Mouse (Mus musculus): ENCODE data around the gene Trmu. TPM values are rescaled to one million over a fixed set of nuclear protein-coding genes. Genes with fewer than 3 reads are reported as not detected.

Gene Trmu
- polyA plus RNA-seq, 1 experiment from 2014 or later = 37.3 TPM

GRCm38 (mm10) chr15:85891971-85892370 is 12.9 kb downstream of the Trmu start:
- no peak overlapping the region for H3K9ac ChIP-seq (ENCODE audit: low read depth, low read length)
- WGBS = 77% methylated on average over 10 of the region's 10 CpGs
- 0 out of 2 replicates have a peak overlapping the region, but pooled peaks have one; percentile 11 for H3K27ac ChIP-seq (ENCODE audit: low read length)
- H3K4me3 ChIP-seq (ENCODE audit: low read length) = no peak overlapping the region
- ATAC-seq = no peak
- no peaks in the 10 kb centered on the region for H3K9me3 ChIP-seq (ENCODE audit: control insufficient read depth, low read length)
- no peaks in the 10 kb centered on the region for H3K4me1 ChIP-seq (ENCODE audit: control insufficient read depth, insufficient read depth, low read length)
- H3K36me3 ChIP-seq (ENCODE audit: control insufficient read depth, insufficient read depth, low read length) = peaks cover 19% of the 10 kb centered on the region; the same call in 1 of the 2 replicates
- no peak overlapping the region for H3K4me2 ChIP-seq (ENCODE audit: low read depth, low read length)
- no peaks in the 10 kb centered on the region for H3K27me3 ChIP-seq (replicated peaks; ENCODE audit: control insufficient read depth, insufficient read depth, low read length)

GRCm38 (mm10) chr15:85892498-85893118 is 13.5 kb downstream of the Trmu start:
- no peak for ATAC-seq
- no peak overlapping the region for H3K4me3 ChIP-seq (ENCODE audit: low read length)
- WGBS = 81% methylated on average over 13 of the region's 13 CpGs
- no peak overlapping the region for H3K9ac ChIP-seq (ENCODE audit: low read depth, low read length)
- H3K4me1 ChIP-seq (ENCODE audit: control insufficient read depth, insufficient read depth, low read length) = no peaks in the 10 kb centered on the region
- H3K36me3 ChIP-seq (ENCODE audit: control insufficient read depth, insufficient read depth, low read length) = peaks cover 25% of the 10 kb centered on the region
- H3K27me3 ChIP-seq (replicated peaks; ENCODE audit: control insufficient read depth, insufficient read depth, low read length) = no peaks in the 10 kb centered on the region
- no peak overlapping the region for H3K4me2 ChIP-seq (ENCODE audit: low read depth, low read length)
- H3K9me3 ChIP-seq (ENCODE audit: control insufficient read depth, low read length) = no peaks in the 10 kb centered on the region
- H3K27ac ChIP-seq (ENCODE audit: low read length) = no peak overlapping the region

GRCm38 (mm10) chr15:85893871-85894270 is 14.8 kb downstream of the Trmu start:
- Histone ChIP-seq H3K27ac (ENCODE audit: low read length) (no peak overlapping the region), H3K36me3 (ENCODE audit: control insufficient read depth, insufficient read depth, low read length) (peaks cover 25% of the 10 kb centered on the region), H3K4me2 (ENCODE audit: low read depth, low read length) (no peak overlapping the region), H3K4me1 (ENCODE audit: control insufficient read depth, insufficient read depth, low read length) (no peaks in the 10 kb centered on the region), H3K9ac (ENCODE audit: low read depth, low read length) (no peak overlapping the region), H3K4me3 (ENCODE audit: low read length) (no peak overlapping the region), H3K27me3 (replicated peaks; ENCODE audit: control insufficient read depth, insufficient read depth, low read length) (no peaks in the 10 kb centered on the region), H3K9me3 (ENCODE audit: control insufficient read depth, low read length) (no peaks in the 10 kb centered on the region)
- ATAC-seq = no peak
- 88% methylated on average over 7 of the region's 7 CpGs for WGBS

GRCm38 (mm10) chr15:85896284-85896683 is 17.2 kb downstream of the Trmu start:
- 14% methylated on average over 8 of the region's 8 CpGs for WGBS
- Histone ChIP-seq H3K36me3 (ENCODE audit: control insufficient read depth, insufficient read depth, low read length) (peaks cover 18% of the 10 kb centered on the region; the same call in 1 of the 2 replicates), H3K9ac (ENCODE audit: low read depth, low read length) (no peak overlapping the region), H3K4me2 (ENCODE audit: low read depth, low read length) (no peak overlapping the region), H3K9me3 (ENCODE audit: control insufficient read depth, low read length) (no peaks in the 10 kb centered on the region), H3K27ac (ENCODE audit: low read length) (no peak overlapping the region), H3K4me3 (ENCODE audit: low read length) (no peak overlapping the region), H3K4me1 (ENCODE audit: control insufficient read depth, insufficient read depth, low read length) (no peaks in the 10 kb centered on the region), H3K27me3 (replicated peaks; ENCODE audit: control insufficient read depth, insufficient read depth, low read length) (no peaks in the 10 kb centered on the region)
- peak; percentile 45; the same call in 1 of the 2 replicates for ATAC-seq

- H3K4me3 ChIP-seq (ENCODE audit: low read length) = no peak overlapping the region
- no peaks in the 10 kb centered on the region for H3K4me1 ChIP-seq (ENCODE audit: control insufficient read depth, insufficient read depth, low read length)
- WGBS = 82% methylated on average over 10 of the region's 10 CpGs
- H3K4me2 ChIP-seq (ENCODE audit: low read depth, low read length) = no peak overlapping the region
- H3K9ac ChIP-seq (ENCODE audit: low read depth, low read length) = no peak overlapping the region
- H3K27ac ChIP-seq (ENCODE audit: low read length) = no peak overlapping the region
- peaks cover 15% of the 10 kb centered on the region; the same call in 1 of the 2 replicates for H3K36me3 ChIP-seq (ENCODE audit: control insufficient read depth, insufficient read depth, low read length)
- no peak for ATAC-seq
- no peaks in the 10 kb centered on the region for H3K9me3 ChIP-seq (ENCODE audit: control insufficient read depth, low read length)
- no peaks in the 10 kb centered on the region for H3K27me3 ChIP-seq (replicated peaks; ENCODE audit: control insufficient read depth, insufficient read depth, low read length)
Observed at GRCm38 (mm10) chr15:85897113-85897512, 18.0 kb downstream of the Trmu start.

- H3K9me3 ChIP-seq (ENCODE audit: control insufficient read depth, low read length) = no peaks in the 10 kb centered on the region
- no peaks in the 10 kb centered on the region; the same call in 1 of the 2 replicates for H3K27me3 ChIP-seq (replicated peaks; ENCODE audit: control insufficient read depth, insufficient read depth, low read length)
- ATAC-seq = no peak
- H3K36me3 ChIP-seq (ENCODE audit: control insufficient read depth, insufficient read depth, low read length) = peaks cover 15% of the 10 kb centered on the region; the same call in 1 of the 2 replicates
- H3K4me2 ChIP-seq (ENCODE audit: low read depth, low read length) = no peak overlapping the region
- H3K9ac ChIP-seq (ENCODE audit: low read depth, low read length) = no peak overlapping the region
- H3K27ac ChIP-seq (ENCODE audit: low read length) = no peak overlapping the region
- H3K4me1 ChIP-seq (ENCODE audit: control insufficient read depth, insufficient read depth, low read length) = no peaks in the 10 kb centered on the region
- H3K4me3 ChIP-seq (ENCODE audit: low read length) = no peak overlapping the region
- 73% methylated on average over 6 of the region's 6 CpGs for WGBS
Observed at GRCm38 (mm10) chr15:85899396-85899795, 20.3 kb downstream of the Trmu start.

GRCm38 (mm10) chr15:85900318-85900717 is 21.2 kb downstream of the Trmu start:
- H3K4me3 ChIP-seq (ENCODE audit: low read length) = no peak overlapping the region
- no peaks in the 10 kb centered on the region for H3K4me1 ChIP-seq (ENCODE audit: control insufficient read depth, insufficient read depth, low read length)
- H3K27ac ChIP-seq (ENCODE audit: low read length) = no peak overlapping the region

GRCm38 (mm10) chr15:85900801-85901200 is 21.7 kb downstream of the Trmu start:
- H3K36me3 ChIP-seq (ENCODE audit: control insufficient read depth, insufficient read depth, low read length) = peaks cover 7% of the 10 kb centered on the region; the same call in 1 of the 2 replicates
- H3K4me1 ChIP-seq (ENCODE audit: control insufficient read depth, insufficient read depth, low read length) = no peaks in the 10 kb centered on the region
- H3K9ac ChIP-seq (ENCODE audit: low read depth, low read length) = no peak overlapping the region
- H3K27ac ChIP-seq (ENCODE audit: low read length) = no peak overlapping the region
- no peak overlapping the region for H3K4me2 ChIP-seq (ENCODE audit: low read depth, low read length)
- no peak overlapping the region for H3K4me3 ChIP-seq (ENCODE audit: low read length)
- WGBS = 87% methylated on average over 12 of the region's 12 CpGs
- H3K9me3 ChIP-seq (ENCODE audit: control insufficient read depth, low read length) = no peaks in the 10 kb centered on the region
- H3K27me3 ChIP-seq (replicated peaks; ENCODE audit: control insufficient read depth, insufficient read depth, low read length) = no peaks in the 10 kb centered on the region; the same call in 1 of the 2 replicates
- ATAC-seq = no peak

More at GRCm38 (mm10) chr15:85900318-85900717, 21.2 kb downstream of the Trmu start:
- 74% methylated on average over 8 of the region's 8 CpGs for WGBS
- Histone ChIP-seq H3K4me2 (ENCODE audit: low read depth, low read length) (no peak overlapping the region), H3K9ac (ENCODE audit: low read depth, low read length) (no peak overlapping the region), H3K9me3 (ENCODE audit: control insufficient read depth, low read length) (no peaks in the 10 kb centered on the region), H3K27me3 (replicated peaks; ENCODE audit: control insufficient read depth, insufficient read depth, low read length) (no peaks in the 10 kb centered on the region; the same call in 1 of the 2 replicates), H3K36me3 (ENCODE audit: control insufficient read depth, insufficient read depth, low read length) (peaks cover 11% of the 10 kb centered on the region; the same call in 1 of the 2 replicates)
- ATAC-seq = no peak

GRCm38 (mm10) chr15:85902505-85902904 is 23.4 kb downstream of the Trmu start:
- no peaks in the 10 kb centered on the region for H3K9me3 ChIP-seq (ENCODE audit: control insufficient read depth, low read length)
- H3K4me3 ChIP-seq (ENCODE audit: low read length) = no peak overlapping the region
- 84% methylated on average over 10 of the region's 10 CpGs for whole genome bisulfite sequencing
- no peak for ATAC-seq
- peaks cover 1% of the 10 kb centered on the region; the same call in 1 of the 2 replicates for H3K36me3 ChIP-seq (ENCODE audit: control insufficient read depth, insufficient read depth, low read length)
- no peaks in the 10 kb centered on the region for H3K4me1 ChIP-seq (ENCODE audit: control insufficient read depth, insufficient read depth, low read length)
- no peak overlapping the region for H3K4me2 ChIP-seq (ENCODE audit: low read depth, low read length)
- H3K27me3 ChIP-seq (replicated peaks; ENCODE audit: control insufficient read depth, insufficient read depth, low read length) = no peaks in the 10 kb centered on the region; the same call in 1 of the 2 replicates
- H3K27ac ChIP-seq (ENCODE audit: low read length) = no peak overlapping the region
- H3K9ac ChIP-seq (ENCODE audit: low read depth, low read length) = no peak overlapping the region
